Mouse (Mus musculus) right cerebral cortex, postnatal 25 days (tissue): Measurements from ENCODE around the gene Vwce.

Source experiments
- DNase-seq: peaks from one replicate; pipeline ENCODE4 v3.0.0; 2022

Vwce gene

DNA sequence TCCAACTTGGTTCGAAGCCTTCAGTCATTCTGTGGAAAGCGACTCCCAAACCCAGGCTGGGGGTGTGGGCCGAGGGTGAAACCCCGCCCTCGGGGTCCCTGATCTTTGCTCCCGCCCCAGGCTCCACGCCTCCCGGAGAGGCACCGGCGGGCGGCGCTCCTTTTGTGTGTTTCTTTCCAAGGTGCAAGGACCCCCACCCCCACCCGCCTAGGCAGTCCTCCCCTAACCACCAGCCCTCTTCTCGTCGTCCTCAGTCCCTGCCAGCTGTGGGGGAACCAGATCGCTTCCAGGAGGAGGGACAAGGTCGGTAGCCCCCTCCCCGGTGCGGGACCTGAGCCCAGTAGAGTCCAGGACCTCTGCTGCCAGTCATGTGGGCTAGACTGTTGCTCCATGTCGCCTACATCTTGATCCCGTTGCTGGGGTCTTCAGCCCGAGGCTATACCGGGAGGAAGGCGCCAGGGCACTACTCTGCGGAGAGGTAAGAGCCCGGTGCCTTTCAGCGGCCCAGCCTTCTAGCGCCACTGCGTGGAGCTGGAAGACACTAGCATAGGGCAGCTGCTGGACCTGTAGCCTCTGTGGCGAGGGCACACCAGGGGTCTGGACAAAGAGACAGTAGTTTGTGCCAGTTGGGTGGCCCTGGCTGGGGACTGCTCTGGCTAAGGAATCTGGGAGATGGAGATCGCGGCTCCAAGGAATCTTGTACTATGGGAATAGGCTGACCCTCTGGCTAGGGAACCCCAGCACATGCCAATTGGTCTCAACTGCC lies at the start of gene Vwce:
Vwce (plus strand) TSS at position 108 of the 766 bp plus-strand sequence.
- no peak for DNase-seq

DNA sequence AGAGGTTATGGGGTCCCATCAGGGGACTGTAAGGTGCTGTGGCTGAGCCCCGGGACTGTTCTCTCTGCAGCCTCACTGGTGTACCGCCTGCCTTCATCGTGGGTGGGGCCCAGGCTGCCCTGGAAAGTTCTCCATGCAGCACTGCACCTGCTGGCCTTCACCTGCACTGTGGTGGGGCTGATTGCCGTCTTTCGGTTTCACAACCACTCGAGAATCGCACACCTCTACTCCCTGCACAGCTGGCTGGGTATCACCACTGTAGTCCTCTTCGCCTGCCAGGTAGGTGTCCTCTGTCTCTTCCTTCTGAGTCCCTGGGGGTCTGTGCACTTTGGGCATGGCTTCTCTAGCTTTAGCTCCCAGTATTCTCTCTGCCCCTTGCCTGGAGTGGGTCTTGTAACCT lies 48.9 kb upstream of the Vwce start:
- no peak for DNase-seq

DNA sequence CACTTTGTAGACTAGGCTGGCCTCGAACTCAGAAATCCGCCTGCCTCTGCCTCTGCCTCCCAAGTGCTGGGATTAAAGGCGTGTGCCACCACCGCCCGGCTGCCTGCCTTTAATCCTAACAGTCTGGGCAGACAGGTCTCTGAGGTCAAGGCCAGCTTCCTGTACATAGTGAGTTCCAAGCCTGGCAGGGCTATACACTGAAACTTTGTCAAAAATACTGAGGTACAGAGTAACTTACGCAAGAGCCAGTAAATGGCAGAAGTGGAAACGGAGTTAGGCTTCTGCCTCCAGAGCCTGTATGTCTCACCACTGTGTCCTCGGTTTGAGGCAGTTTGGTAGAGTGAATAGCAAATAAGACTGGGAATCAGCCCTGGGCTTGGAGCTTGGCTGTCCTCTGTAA lies 46.8 kb upstream of the Vwce start:
- DNase-seq, result no peak

DNA sequence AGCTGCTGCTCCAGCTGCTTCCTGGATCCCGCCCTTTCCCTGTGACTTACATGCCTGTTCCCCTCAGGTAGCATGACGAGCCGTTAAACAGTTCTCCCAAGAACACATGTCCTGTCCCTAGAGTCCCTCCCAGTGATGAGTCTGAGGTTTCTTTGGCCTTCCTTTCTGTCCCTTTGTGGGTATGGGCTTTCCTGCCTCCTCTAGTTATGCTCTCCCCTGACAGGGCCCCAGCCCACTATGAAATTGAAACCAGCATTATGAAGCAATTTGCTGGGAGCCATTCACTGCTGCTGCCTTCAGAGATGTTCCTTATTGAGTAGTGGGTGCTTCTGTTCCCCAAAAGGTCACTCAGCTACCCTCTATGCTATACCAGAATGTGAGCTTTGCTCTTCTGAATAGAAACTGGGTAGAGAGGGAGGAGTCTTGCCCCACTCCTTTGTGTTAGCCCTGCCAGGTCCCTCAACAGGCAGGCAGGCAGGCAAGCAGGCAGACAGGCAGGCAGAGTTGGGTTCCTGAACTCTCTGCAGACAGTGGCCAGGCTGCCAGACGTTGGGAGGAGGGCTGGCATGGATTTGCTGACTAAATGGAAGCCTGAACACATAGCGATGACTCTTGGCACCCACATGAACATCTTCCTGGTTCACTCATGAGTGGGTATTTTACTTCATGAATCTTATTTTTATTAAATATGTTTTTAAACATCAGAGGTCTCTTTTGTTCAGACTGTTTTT lies 44.7 kb upstream of the Vwce start:
- no peak for DNase-seq

DNA sequence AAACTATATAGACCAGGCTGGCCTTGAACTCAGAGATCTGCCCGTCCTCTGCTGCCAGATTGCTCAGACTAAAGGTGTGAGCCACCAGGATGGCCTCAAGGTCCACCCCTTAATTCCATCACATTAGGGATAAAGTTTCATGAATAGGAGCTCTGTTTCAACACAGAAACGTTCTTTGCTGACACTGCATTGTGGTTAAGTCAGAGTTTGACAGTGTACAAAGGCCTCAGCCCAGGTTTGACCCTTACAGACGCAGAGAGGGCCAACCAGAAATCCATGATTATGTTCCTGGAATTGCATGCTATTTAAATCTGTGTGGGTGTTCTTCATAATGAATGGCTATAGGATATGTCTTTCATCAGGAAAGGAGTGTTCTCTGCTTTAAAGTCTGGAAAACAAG lies 43.7 kb upstream of the Vwce start:
- no peak for DNase-seq

DNA sequence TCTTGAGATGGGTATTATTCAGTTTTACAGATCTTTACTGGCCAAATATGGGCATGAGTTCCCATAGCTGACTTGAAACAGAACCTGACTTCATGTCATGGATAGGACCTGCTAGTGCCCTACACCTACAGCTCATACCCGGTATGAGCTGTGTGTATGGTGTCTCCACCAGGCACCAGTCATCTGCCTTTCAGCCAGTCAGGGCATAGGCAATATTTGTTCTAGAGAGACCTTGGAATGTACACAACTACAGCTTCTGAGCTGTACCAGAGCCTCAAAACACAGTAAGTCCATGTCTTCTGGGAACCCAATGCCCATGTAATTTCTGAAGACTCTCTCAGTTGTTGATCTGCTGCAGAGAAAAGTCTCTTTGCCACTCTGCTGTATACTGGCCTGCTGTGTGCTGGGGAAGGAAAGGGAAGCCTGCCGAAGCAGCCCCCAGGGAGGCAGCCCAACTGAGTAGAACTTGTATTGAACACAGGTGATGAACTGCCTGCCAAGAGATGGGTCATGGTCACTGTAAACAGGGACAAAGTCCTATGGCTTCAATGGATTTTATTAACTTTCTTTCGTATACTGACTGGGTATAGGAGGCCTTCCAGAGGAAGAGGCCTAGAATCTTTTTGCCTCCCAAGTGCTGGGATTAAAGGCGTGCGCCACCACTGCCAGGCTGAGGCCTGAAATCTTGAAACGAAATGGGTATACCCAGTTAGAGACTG lies 42.2 kb upstream of the Vwce start:
- no peak for DNase-seq

DNA sequence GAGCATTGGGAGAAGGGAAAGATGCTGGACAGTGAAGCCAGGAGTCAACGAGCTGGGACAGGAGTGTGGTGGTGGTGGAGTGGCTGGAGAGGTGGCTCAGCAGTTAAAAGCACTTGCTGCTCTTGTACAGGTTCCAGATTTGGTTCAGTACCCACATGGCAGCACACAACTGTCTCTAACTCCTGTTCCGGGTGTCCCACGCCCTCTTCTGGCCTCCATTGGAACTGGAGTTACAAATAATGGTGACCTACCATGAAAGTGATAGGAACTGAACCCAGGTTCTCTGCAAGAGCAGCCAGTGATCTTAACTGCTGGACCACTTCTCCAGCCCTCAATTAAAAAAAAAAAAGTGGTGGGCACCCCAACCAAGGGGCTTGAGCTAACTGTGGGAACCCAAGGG lies 35.8 kb upstream of the Vwce start:
- no peak for DNase-seq

DNA sequence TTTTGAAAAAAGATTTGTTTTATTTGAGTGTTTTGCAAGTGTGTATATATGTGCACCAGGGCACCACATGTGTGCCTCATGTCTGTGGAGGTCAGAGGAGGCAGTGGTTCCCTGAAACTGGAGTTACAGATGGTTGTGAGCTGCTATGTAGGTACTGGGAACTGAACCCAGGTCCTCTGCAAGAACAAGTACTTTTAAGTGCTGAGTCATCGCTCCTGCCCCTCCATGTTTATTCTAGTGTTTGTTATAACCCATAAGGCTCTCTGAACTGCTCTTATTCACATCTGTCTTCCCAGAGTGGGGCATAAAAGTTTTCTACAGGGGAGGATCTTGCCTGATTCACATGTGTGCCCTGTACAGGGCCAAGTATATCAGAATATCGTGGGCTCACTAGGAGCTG lies 34.4 kb upstream of the Vwce start:
- no peak for DNase-seq

DNA sequence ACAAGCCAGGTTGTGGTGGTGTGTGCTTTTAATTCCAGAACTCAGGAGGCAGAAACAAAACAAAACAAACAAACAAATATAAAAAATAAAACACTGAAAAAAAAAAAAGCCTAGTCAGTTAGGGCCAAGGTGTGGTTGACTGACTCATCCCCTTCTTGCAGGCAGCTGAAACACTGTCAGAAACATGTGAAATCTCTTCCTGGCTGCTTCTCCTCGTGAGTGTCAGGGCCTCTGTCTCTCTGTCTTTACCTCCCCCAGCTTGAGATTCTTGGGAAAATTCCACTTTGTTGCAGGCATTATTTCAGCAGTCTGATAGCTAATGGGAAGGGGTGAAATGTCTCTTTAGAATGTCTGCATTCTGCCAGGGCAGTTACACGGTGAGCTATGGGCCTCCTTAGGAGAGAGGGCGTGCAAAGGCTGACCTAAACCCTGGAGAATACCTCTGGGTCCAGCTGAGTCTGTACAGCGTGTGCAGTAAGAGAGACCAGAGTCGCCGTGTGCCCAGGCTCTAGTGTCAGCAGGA lies 31.7 kb upstream of the Vwce start:
- no peak for DNase-seq

DNA sequence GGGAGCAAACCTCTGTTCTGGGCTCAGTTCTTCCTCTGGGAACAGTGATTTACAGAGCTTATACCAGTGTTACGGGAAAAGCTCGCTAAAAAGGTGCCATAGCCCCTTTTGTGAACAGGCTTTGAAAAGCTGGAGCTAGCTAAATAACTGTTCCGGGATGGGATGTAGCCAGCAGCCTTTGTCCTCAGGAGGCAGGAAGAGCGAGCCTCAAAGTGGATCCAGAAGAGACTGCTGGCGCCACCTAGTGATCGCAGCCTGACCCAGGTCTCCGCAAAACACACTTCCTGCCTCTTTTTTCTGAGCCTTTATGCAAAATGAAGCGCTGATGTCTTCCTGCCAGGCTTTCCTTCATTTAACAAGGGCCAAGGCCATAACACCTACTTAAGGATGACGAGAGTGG lies 31.2 kb upstream of the Vwce start:
- DNase-seq, result peak; percentile 81

DNA sequence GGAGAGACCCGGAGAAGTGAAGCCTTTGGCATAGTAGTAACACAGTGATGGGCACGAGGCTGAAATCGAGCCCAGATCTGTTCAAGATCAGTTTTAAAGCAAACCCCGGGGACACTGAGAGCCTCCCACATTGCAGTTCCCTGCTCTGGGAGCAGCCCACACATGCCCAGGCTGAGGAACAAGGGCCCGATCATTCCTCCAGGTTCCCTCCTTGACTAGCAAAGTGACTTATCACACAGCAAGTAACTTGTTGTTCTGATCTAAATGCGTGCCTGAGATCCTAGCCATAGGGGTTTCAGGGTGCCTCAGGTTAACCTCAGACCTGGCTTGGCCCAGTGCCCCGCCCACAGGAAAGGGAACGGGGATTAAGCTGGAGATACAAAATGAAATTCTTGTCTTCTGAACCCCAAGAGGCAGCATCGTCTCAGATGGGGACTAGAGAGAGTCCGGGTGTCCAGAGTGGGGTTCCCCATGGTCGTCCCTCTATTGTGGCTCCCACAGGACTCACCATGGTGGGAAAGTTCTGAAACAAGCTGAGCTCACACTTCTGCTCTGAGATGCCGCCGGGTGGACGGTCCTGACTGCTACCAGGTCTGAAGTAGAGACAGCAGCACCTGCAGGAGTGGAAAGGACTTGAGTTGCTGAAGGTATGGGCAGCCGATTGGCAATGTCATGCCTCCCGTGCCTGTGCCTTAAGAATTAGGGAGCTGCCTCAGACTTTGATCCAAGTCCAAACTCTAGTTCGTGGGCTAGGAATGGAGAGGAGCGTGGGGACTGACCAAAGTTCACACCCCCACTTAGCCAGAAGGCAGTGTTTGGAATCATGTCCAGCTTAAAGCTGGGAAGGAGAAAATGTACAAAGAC lies 30.1 kb upstream of the Vwce start:
- no peak for DNase-seq

DNA sequence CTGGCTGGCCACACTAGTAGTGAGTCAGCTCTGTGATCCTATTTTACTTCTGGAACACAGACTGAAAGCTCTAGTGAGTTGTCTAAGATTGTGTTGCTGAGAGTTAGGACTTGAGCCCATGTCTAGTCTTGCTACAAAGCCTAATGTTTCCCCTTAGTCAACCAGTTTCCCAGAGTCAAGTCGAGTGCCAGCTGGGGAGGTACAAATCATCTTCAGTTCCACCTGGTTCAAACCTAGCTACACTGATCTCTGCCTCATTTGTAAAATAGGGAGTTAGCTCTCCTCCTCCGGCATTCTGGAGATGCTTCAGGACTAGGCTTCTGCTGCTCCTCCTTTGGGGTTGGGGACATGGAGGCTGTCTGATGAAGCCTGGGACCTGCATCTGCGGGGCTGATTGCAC lies 29.5 kb upstream of the Vwce start:
- no peak for DNase-seq

DNA sequence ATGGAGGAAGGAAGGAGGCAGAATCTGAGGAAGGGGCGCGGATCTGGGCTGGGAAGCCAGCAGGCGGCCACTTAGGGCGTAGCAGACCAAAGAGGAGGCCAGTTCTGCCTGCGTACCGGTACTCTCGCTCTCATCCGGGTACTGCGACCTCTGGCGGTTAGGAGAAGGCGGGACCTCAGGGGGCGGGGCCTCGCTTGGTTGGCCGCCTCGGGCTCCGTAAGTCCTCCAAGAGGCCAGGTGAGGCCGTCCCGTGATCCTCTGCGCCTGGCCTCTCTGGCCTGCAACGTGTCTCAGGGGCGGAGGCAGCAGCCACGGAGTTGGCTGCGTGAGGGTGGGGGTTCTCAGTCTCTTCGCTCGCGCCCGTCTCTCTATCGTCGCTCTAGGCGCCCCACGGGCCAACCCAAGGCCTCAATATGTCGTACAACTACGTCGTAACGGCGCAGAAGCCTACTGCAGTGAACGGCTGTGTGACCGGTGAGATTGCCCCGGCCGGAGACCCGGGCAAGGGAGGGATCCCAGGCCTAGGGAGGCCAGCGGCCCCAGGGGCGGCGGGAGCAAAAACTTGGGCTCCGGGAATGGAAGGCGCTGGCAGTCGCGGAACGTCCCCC lies 28.6 kb upstream of the Vwce start, which contains the start of the genes Ddb1 and Tkfc:
Ddb1 (plus strand) TSS at position 35 of the 608 bp plus-strand sequence.
Tkfc (minus strand) TSS at position 362 of the 608 bp plus-strand sequence.
- peak; percentile 99 for DNase-seq

DNA sequence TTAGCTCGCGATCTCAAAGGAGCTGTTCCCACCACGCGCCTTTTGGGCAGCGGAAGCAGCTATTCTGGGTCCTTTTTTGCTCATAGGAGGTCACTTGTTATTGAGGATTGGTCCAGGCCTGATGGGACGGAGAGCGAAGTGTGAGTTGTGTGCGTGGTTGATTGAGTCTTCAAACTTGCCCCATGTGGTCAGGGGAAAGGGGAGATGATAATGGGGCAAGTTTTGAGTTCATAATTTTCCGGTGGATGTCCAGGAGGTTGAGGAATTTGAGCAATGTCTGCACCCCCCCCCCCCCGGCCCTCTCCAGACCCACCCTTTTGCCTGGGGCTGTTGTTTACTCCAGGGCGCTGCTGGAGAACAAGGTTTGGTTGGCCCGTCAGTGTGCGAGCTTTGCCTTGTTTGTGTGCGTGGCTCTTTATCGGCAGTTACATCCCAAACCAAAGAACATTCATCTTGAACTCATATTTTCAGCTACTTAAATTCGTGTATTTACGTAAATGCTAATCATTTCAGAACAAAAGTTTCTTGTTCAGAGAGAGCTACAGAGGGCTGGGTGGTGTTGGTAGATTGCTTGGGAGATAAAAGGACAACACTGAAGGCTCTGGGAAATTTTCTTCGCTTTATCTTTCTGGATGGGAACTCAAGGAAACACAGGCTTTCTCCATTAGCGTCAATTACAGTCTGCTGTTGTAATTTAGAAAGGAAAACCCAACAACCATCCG lies 28.0 kb upstream of the Vwce start:
- no peak for DNase-seq

DNA sequence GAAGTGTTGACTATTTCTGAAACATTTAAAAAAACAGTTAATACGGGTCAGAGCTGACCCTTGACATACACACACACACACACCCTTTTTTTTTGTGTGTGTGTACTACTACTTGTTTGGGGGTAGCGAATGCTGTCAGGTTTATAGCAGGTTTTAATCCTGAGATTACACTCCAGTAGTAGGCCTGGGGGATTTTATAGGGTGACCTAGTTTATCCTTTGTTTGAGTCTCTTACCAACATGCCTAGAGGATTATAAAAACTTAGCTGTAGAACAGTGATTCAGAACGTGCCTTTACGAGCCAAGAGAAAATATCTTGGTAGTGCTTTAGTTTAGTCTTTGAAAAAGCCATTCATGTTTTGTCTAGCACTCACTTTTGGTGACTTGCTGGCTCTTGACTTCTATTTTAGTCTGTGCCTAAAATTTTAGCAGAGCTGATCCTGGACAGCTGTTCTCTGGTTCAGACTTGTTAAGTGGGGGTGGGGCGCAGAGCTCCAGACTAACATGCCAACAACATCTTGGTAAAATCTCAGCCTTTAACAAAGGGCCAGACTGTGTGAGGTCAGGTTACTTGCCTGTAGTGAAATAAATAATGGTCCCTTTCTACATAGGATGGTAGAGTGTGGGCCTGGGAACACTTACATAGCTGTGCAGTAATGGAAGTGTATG lies 25.3 kb upstream of the Vwce start:
- DNase-seq, result no peak

DNA sequence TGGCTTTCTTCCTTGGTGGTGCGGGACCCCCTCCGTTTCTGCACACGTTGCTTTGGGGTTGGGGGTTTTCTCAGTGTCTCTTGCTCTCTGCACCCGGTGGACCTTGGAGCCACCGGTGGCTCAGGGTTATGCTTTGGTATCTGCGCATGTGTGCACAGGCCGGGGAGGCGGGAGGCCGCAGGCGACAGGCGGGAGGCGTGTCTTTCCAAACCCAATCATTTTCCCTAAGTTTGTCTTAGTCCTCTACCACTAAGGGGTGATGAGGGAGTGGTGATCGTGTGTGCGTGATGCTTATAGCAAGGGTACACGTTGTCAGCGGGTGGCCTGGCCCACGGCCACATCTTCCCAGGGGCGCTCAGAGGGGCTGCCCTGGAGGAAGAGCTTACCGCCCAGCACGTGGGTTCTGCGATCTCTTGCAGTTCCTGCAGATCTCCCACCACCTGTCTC lies 882 bp downstream of the Vwce start:
- peak; percentile 65 for DNase-seq

DNA sequence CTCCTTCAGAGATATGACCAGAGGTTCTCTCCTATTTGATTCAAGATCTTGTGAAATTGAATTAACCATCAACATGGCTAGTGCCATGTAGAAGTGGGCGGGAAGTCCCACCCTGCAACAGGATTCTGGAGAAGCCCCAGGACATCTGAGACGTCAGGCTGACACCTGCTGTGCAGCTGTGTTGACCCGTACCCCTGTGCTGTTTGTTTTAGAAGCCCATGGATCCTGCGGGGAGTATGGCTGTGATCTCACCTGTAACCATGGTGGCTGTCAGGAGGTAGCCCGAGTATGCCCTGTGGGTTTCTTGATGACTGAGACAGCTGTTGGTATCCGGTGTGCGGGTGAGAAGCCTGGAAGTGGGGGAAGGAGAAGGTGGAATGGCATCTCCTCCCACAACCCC lies 3.8 kb downstream of the Vwce start:
- no peak for DNase-seq

DNA sequence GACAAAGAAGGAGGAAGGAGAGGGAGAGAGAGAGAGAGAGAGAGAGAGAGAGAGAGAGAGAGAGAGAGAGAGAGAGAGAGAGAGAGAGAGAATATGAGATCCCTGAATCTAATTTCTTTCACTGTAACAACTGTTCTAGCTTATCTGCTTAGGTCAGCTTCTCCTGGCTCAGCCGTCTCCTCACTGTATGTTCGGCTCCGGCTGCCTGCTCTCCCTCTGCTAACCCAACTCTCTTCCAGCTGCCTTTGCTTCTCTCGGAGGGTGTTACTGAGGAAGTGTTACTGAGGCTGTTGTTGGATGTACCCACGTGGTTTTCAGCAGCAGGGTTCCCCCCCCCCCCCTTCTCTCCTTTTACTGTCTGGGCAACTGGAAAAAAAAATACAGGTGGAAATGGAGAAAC lies 6.1 kb downstream of the Vwce start:
- DNase-seq, result no peak

DNA sequence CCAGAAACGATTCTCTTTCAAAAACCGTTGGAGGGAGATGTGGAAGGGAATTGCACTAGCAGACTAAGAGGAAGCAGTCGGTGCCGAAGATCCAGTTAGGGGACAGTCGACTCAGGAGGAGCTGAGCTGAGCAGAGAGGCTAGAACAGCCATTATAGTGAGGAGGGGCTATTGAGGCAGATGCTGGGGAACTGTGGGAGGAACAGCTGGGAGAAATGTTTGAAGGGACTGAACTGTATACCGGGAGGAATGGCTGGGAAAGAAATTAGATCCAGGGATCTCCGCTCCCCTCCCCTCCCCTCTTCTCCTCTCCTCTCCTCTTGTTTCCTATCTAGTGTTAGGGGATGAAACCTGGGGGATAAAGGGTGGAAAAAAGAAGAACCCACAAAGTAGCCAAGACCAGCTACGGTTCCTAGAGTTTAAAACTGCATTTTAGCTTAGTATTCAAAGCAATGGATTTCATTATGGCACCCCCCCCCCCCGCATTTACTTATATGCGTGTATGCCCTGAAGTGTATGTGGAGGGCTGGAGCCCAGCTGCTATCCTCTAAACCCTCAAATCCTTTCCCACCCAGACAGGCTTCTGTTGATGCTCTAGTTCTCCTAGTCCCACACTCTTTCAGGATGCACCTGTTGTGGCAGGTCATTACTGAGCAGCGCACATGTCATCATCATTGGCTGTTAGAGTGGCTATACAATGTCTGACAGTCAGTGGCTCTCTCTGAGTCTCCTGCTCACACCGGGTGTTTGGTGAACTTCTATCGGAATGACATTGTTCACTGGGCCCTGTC lies 6.8 kb downstream of the Vwce start:
- DNase-seq, result no peak

DNA sequence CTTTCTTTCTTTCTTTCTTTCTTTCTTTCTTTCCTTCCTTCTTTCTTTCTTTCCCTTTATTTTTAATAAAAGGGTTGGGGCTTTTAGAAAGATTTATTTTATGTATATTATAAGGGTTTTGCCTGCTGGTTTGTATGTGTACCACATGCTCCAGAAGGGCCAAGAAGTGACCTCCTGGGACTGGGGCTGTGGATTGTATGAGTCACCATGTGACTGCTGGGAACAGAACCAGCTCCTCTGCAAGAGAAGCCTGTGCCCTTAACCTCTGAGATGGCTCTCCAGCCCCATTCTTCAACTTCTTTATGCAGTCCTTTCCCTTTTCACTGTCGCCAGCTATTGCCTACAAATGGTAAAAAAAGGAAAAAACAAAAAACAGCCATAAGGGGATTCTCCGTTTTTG lies 11.6 kb downstream of the Vwce start:
- no peak for DNase-seq
